ENCODE assay signal across 15 mouse cellular contexts in genomic region chr4:124130946-124131345, GRCm38 (mm10).
DNase-seq lines count a peak whose midpoint lies in the region; ATAC-seq and TF ChIP-seq lines count a peak whose summit lies in the region.
"Had no signal": no experiment of that assay in that cellular context is flagged by ENCODE, and none has a peak within 500 bp of the region (broad histone marks: within the 10 kb centered on the region; RNA-seq: fewer than 3 reads in every experiment).

No protein-coding gene starts in this region.

- no peaks in the 10 kb centered on the region for H3K9me3 ChIP-seq in forebrain, postnatal 0 days (ENCODE audit: low read length)
- H3K9me3 ChIP-seq in forebrain, embryonic 12.5 days: no peaks in the 10 kb centered on the region
- H3K9me3 ChIP-seq in liver, embryonic 14.5 days (ENCODE audit: control insufficient read depth, low read length): no peaks in the 10 kb centered on the region
- H3K9me3 ChIP-seq in ES-Bruce4 (replicated peaks; ENCODE audit: control insufficient read depth, insufficient read depth, low read length, poor library complexity, severe bottlenecking): no peaks in the 10 kb centered on the region
- H3K9me3 ChIP-seq: megakaryocyte, embryonic 14.5 days had no signal

- TF ChIP-seq POLR2A in ES-Bruce4 (IDR thresholded peaks at IDR 0.05; ENCODE audit: insufficient read depth, low read length): no peak

- H3K4me1 ChIP-seq in forebrain, postnatal 0 days (ENCODE audit: insufficient read depth): no peaks in the 10 kb centered on the region
- H3K4me1 ChIP-seq in forebrain, embryonic 12.5 days: no peaks in the 10 kb centered on the region
- H3K4me1 ChIP-seq in liver, embryonic 14.5 days (replicated peaks; ENCODE audit: control insufficient read depth in 2 of 2, insufficient read depth in 2 of 2, low read length in 1 of 2): no peaks in the 10 kb centered on the region
- peaks cover 3% of the 10 kb centered on the region for H3K4me1 ChIP-seq in ES-Bruce4 (ENCODE audit: control insufficient read depth, insufficient read depth, low read length)
- H3K4me1 ChIP-seq: megakaryocyte, embryonic 14.5 days had no signal

- H3K4me2 ChIP-seq in forebrain, postnatal 0 days (ENCODE audit: low read depth): no peak overlapping the region
- no peak overlapping the region for H3K4me2 ChIP-seq in forebrain, embryonic 12.5 days
- H3K4me2 ChIP-seq in liver, embryonic 14.5 days (ENCODE audit: low read depth): no peak overlapping the region

- H3K9ac ChIP-seq in forebrain, postnatal 0 days: no peak overlapping the region
- no peak overlapping the region for H3K9ac ChIP-seq in forebrain, embryonic 12.5 days
- no peak overlapping the region for H3K9ac ChIP-seq in liver, embryonic 14.5 days (replicated peaks)
- H3K9ac ChIP-seq in ES-Bruce4 (ENCODE audit: low read depth, poor library complexity, severe bottlenecking): no peak overlapping the region

- TF ChIP-seq EP300 in liver, embryonic 14.5 days (IDR thresholded peaks at IDR 0.05; ENCODE audit: low read depth): no peak
- TF ChIP-seq EP300 in ES-Bruce4 (IDR thresholded peaks at IDR 0.05; ENCODE audit: insufficient read depth, low read depth, low read length): no peak

- TF ChIP-seq CTCF in forebrain, postnatal 0 days (IDR thresholded peaks at IDR 0.05; ENCODE audit: low read depth): peak; percentile 34
- TF ChIP-seq CTCF in liver, embryonic 14.5 days (IDR thresholded peaks at IDR 0.05; ENCODE audit: low read depth): peak; percentile 55
- TF ChIP-seq CTCF in ES-Bruce4 (IDR thresholded peaks at IDR 0.05; ENCODE audit: low read depth, low read length): peak; percentile 56

- DNase-seq in forebrain, postnatal 0 days: no peak
- DNase-seq in liver, embryonic 14.5 days (ENCODE audit: low read depth in 3 of 3, low spot score in 3 of 3): no peak
- no peak for DNase-seq in liver
- peak; percentile 17 for DNase-seq in induced T-regulatory cell, adult 2 months (ENCODE audit: low read depth)
- no peak for DNase-seq in frontal cortex, postnatal 14 days (ENCODE audit: low spot score in 2 of 2)
- DNase-seq in neural tube, embryonic 10.5 days (ENCODE audit: extremely low spot score, low spot score): no peak
- DNase-seq: cerebellum, adult 8-10 months; heart, adult 18-20 months; heart, postnatal 36 days; lung, adult 18-20 months; thymus, adult 18-20 months had no signal

- no peak overlapping the region for H3K27ac ChIP-seq in forebrain, postnatal 0 days (ENCODE audit: low read depth, low read length)
- H3K27ac ChIP-seq in forebrain, embryonic 12.5 days: no peak overlapping the region
- no peak overlapping the region for H3K27ac ChIP-seq in liver, embryonic 14.5 days
- no peak overlapping the region for H3K27ac ChIP-seq in ES-Bruce4 (ENCODE audit: insufficient read depth, low read length)

- ATAC-seq in forebrain, postnatal 0 days: no peak
- no peak for ATAC-seq in forebrain, embryonic 12.5 days (ENCODE audit: low FRiP score)
- ATAC-seq in liver, embryonic 14.5 days (ENCODE audit: insufficient read depth): no peak

- H3K4me3 ChIP-seq in forebrain, postnatal 0 days (ENCODE audit: low read depth, low read length): no peak overlapping the region
- H3K4me3 ChIP-seq in forebrain, embryonic 12.5 days (replicated peaks): no peak overlapping the region
- H3K4me3 ChIP-seq in liver, embryonic 14.5 days (ENCODE audit: insufficient read depth in 1 of 2, low read depth in 2 of 2, low read length in 2 of 2): no peak overlapping the region
- H3K4me3 ChIP-seq in ES-Bruce4 (ENCODE audit: low read depth, low read length): no peak overlapping the region
- H3K4me3 ChIP-seq: megakaryocyte, embryonic 14.5 days; myocyte had no signal

- H3K27me3 ChIP-seq in forebrain, postnatal 0 days (ENCODE audit: insufficient read depth, low read length): no peaks in the 10 kb centered on the region
- H3K27me3 ChIP-seq in forebrain, embryonic 12.5 days: peaks cover 13% of the 10 kb centered on the region; the same call in 1 of the 2 replicates
- no peaks in the 10 kb centered on the region for H3K27me3 ChIP-seq in liver, embryonic 14.5 days (ENCODE audit: control insufficient read depth, insufficient read depth, low read length)
- no peaks in the 10 kb centered on the region for H3K27me3 ChIP-seq in ES-Bruce4 (ENCODE audit: control insufficient read depth, insufficient read depth, low read length, poor library complexity, severe bottlenecking)

- 81% methylated on average over 5 of the region's 5 CpGs for WGBS in forebrain, postnatal 0 days
- 76% methylated on average over 5 of the region's 5 CpGs for WGBS in forebrain, embryonic 12.5 days
- WGBS in liver, embryonic 14.5 days (ENCODE audit: insufficient replicate concordance): 52% methylated on average over 5 of the region's 5 CpGs

- no peaks in the 10 kb centered on the region for H3K36me3 ChIP-seq in forebrain, postnatal 0 days (ENCODE audit: insufficient read depth)
- H3K36me3 ChIP-seq in forebrain, embryonic 12.5 days (replicated peaks): no peaks in the 10 kb centered on the region
- H3K36me3 ChIP-seq in liver, embryonic 14.5 days (replicated peaks; ENCODE audit: control insufficient read depth, insufficient read depth, low read depth): no peaks in the 10 kb centered on the region
- no peaks in the 10 kb centered on the region for H3K36me3 ChIP-seq in ES-Bruce4 (ENCODE audit: control insufficient read depth, insufficient read depth, low read length, poor library complexity, severe bottlenecking)
